Mouse (Mus musculus) frontal cortex, postnatal 14 days (tissue): ENCODE measurements around the gene Wwox.

Experiments used
- DNase-seq, 2 experiments: peaks; one replicate each; pipeline ENCODE4 v3.0.0; 2022; ENCODE audit warnings: low spot score in 2 of 2

Wwox gene

DNA sequence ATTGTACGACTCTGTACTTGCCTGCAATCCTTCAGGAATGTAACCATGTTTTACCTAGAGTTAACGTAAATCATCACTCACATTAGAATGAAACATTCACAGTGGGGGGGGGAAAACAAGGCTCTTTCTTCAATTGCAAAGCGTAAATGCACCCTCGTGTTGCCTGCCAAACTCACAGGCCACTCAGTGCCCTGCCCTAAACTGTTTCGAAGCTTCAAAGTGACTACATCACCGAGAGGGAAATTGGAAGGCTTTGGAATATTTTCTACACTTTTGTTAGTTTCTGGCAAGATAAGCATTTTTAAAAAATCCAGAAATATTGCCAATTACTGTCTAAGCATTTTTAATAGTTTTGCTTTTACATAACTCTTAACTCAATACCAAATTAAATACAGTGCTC, 231.3 kb downstream of the Wwox start:
- no peak for DNase-seq

DNA sequence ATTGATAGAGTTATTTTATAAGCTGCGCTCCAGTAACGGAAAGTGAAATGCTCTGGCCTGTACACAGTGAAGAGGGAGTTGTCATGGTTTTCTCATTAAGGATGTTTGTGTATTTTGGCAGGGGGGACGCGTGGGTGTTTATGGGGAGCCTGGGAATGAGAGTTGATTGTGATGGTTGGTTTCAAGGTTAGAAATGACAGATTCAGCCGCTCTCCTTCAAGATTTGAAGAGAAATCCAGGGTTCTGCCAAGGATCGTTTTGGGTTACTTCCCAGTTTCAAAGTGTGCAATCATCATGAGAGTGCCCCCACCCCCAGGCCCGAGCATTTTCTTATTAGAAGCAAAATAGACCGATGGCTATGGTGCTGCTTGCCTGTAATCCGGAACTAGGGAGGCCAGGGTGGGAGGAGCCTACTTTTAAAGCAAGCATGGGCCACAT, 231.8 kb downstream of the Wwox start:
- no peak for DNase-seq

DNA sequence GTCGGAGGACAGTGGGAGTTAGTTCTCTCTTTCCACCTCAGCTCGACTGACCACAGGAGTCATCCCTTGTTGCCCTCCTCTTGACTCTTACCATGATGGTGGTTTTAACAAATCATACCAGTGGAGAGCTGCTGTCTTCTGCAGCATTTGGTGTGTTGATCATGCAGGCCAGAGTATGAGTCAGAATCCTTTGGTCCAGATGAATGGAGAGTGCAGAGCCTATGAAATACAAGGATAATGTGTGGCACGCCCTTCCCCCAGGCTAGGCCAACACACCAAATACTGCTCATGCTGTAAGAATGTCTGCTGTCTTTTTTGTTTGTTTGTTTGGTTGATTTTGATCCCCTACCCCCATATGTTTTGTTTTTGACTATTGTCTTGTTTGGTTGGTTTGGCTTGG, 234.0 kb downstream of the Wwox start:
- no peak for DNase-seq

DNA sequence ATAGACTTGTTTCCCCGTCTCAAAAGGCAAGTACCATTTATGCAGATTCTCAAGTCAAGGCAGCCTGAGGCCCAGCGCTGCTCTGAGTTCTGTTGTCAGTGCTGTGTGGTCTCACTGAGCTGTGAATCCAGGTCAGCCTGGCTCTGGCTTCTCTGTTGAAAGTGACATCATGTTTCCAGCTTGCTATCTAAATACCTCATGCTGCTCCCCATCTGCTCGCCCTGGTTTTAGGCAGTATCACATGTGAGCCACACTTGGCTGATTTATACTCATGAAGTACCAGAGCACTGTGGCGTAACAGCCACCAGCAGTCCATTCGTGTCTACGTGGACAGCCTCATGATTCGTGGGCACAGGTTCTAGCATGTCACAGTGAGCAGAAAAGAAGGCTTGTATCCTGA, 235.7 kb downstream of the Wwox start:
- peak in 1 of 2 experiments; percentile 13 for DNase-seq

DNA sequence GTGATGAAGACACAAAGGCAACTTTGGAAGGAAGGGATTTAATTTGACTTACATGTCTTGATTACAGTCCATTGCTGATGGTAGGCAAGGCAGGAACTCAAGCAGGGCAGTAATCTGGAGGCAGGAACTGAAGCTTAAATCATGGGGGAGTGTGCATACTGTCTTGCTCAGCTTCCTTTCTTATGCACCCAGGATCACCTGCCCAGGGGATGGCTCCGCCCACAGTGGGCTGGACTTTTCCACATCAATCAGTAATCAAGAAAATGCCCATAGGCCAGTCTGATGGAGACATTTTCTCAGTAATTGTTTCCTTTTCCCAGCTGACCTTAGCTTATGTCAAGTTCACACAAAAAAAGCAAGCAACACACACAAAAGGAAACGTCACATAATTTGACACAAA, 237.5 kb downstream of the Wwox start:
- DNase-seq, result no peak

DNA sequence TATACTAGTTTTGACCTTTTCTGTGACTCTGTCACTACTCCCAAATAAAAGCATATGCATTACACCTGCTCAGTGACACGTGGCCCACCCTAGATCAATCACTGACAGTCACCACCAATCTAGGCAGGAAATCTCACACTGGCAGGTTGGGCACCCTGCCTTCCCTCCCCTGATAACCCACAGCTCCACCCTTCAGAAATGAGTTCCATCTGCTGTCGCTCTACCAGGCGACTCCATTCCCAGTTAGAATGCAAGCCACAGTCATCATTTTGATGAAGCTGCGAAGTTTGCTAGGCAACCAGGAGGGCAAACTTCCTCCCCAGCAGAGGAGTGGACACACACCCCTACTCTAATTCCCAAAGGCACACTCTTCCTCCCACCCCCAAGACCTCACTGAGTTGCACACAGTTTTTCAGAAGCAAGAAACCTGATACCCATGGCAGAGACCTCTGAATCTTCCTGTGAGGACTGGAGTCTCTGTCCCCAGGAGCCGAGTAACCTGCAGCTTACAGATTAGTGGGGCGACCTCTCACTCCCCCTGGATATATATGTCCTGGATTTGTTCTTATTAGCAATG, 238.2 kb downstream of the Wwox start:
- no peak for DNase-seq

DNA sequence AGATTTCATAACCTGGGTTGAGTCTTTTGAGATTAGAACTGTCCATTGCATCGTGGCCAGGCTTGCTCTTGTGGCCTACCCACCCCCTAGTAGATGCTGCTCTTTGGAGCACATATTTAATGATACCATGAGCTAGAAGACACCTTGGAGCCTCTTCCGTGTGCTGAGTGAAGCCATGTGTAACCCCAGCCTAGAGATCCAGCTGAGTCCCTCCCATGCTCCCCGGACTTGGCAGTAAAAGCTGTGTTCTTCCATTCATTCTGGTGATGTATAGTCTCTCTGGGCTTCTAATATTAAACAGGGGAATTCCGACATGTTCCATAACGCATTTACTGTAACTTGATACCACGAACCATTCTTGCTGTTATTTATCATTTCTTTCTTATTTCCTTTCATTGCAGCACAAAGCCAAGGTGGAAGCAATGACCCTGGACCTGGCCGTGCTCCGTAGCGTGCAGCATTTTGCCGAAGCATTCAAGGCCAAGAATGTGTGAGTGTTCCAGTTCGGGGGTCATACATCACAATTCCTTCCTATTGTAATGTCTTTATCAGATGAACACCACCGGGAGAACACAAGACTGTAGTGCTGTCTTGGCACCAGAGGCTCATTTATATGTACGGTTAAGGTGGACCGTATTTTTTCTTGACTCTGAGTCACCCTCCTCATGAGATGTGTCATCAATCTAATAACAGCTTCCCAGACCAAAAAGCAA, 240.1 kb downstream of the Wwox start:
- DNase-seq, result no peak

DNA sequence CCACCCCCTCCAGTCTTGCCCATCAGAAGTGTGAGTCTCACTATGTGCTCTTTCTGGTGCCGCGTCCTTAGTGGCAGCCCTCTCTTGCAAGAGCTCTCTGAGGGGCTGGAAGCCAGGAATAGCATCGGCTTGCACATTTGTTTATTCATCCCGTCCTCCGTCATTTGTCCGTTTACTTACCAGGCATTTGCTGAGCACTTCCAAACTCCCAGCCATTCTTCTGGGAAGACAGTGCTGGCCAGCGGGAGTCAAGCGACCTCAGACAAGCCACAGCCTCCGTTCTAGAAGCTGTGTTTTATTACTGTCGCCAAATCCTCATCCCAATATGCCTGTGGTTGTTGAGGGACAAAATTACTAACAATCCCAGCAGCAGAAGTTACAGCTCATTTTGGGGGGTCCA, 241.7 kb downstream of the Wwox start:
- DNase-seq, result no peak

DNA sequence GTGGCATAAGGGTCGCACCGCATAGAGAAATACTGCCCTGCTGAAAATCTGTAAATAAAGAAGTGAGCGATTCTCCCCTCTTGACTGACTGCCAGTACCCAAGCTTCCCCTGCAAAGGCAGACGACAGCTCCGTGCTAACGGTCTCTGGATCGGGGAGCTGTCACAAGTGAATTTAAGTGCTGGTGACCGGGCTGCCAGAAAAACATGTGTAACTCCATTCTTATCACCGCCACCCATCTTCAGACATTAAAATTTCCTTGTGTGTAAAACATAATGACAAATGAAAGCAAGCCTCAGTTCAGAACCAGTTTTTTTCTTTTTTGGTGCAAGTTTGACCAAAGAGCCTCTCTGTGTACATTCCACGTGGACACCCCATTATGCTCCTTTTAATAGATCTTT, 242.7 kb downstream of the Wwox start:
- DNase-seq, result no peak

DNA sequence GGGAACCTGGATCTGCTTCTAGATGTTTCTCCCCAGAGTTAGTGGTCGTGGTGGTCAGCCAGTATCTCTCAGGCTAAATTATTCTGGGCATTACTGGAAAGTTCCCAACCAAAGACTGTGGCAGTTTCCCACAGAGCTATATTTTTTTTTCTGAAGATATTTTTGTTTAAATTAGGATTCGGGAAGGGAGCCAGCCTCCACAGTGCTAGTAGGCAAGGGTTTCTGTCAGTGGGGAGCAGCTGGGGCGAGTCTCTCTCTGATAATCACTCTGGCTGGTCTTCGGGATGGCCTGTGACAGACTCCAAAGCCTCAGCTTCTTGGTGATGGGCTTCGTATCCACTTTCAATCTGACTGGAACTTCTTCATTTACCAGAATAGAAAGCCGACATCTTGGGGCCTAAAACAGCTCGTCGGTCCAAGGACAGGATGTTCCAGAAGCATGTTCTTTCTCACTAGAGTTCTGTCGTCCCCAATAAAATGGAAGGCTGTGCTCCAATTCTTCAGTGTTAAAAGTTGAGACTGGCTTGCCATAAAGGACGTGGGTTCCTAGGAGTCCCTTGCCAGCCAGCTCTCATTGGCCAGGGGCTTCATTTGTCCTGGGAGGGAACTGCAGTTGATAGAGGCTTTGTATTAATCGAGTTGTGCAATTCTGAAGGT, 244.7 kb downstream of the Wwox start:
- no peak for DNase-seq

DNA sequence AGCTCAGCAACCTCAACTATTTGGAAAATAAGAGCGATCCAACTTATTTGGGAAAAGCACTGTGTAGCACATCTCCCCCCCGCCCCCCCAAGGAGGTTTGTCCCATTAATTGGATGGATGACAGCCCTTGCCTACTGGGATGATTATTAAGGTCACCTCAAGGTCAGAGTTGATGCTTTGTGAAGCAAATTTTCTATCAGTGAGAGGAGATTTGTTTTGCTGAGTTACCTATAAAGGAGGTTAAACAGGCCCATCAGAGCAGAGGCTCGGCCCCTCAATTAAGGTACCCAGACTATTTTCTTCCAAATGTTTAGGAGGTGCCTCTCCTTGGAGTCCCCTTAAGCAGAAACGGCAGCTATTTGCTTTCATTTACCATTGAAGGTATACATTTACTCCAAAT, 247.0 kb downstream of the Wwox start:
- no peak for DNase-seq

DNA sequence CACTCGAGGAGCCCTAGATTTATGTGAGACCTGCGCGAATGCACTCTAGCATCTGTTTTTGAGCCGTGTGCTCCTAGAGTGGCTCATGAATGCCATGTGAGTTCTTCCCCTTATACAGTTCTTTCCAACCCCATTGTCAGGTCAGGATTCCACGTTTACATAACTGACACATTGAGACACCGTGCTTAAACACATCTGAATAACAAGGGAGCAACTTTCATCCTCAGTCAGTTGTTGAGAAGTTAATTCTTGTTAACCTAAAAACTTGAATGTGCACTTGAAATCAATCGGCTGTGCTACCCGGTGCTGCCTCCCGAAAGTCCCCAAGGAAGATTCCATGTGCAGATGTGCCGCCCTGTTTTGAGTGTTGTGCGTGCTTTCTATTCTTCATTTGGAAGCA, 249.3 kb downstream of the Wwox start:
- DNase-seq, result no peak

DNA sequence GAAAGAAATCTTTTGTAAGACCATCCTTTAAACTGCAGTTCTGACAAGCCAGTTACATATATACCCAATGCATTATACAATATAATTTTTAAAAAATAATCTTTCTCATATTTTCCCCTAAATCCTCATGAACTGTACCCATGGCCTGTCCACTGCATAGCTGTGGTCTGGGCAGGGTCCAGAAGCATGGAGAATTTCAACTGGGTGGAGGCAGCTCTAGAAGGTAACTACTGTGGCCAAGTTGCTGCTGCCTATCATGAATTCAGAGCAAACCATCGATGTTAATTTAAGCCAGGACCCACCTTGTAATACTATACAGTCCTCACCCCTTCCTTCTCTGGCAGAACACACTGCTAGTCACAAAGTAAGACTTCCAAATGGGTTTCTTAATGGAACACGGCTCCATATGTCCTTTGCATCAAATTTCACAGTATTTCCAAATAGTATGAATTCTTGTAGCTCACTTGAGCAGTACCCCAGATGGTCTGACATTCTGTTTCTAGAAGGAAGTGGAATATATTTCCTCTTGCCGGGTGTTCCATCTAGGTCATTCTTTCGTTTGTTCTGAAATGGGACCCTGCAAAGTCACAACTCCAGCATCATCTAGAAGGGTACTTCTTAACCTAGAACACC, 255.2 kb downstream of the Wwox start:
- DNase-seq, result no peak

DNA sequence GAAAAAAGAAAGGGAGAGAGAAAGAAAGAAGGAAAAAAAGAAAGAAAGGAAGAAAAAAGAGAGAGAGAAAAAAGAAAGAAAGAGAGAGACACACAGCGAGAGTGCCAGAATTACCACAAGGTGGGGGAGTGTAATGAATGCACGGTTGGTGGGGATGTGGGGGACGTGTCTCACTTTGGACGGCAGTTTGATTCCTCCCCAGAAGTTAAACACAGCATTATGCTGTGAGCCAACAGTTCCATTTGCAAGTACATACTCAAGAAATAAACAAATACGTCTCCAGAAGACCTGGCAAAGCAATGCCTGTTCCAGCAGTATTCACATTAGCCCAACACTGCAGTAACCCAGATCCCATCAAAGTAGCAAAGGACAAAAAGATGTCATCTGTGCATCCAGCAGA, 264.1 kb downstream of the Wwox start:
- DNase-seq, result no peak

DNA sequence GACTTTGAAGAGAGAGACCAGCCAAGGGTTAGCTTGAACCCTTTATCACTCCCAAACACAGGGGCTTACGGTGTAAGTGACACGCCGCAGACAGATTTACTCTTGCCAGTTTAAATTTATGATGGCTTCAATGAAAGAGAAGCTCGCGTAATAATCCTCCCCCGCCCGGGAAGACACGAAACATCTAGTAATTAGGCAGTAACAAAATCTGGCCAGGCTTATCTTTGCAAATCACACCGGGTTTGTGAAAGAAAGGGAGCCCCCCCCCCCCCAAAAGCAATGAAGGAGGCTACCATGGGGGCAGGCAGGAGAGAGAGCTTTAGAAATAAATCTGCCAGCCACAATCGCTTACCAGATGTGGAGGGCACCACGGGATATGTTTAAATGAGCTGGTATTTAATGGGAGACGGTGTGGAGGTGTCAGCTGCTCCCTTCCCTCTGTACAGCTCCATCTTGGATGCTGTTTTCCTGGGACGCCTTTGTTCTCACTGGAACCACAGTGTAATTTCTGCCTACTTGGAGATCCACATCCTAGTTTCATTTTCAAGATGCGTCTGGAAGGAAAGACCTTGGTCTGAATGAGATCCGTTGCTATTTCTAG, 268.2 kb downstream of the Wwox start:
- no peak for DNase-seq

DNA sequence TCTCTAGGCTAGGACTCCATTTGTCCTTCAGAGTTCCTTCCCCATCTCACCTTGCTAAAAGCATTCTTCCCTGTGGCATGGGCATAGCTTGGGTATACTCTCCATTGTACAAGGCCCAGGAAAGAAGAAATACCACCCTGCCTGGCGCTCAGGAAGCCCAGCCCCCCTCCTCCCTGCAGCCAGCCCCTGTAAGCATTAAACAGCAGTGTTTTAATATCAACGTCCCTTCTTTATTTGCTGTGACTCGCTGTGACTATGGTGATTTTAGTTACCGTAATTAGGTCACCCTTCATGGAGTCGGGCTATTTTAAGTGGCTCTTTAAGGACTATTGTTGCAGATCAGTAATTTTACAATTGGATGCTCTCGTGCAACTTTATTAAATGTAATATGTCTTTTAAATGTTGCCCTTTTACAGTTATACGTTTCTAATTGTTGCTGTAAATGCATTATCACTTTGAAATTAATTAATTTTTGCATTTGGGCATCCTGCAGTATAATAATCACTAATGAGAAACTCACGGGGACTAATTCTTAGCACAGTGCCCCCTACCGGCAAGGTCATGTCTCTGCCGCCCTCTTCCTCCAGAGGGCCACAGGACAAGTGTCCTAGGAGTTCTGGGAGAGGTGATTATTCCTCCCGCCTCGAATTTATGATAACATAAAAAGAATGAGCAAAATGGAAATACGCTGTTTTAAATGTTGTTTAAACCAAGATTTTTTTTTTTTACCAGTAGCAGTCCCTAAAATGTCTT, 276.0 kb downstream of the Wwox start:
- DNase-seq, result no peak

DNA sequence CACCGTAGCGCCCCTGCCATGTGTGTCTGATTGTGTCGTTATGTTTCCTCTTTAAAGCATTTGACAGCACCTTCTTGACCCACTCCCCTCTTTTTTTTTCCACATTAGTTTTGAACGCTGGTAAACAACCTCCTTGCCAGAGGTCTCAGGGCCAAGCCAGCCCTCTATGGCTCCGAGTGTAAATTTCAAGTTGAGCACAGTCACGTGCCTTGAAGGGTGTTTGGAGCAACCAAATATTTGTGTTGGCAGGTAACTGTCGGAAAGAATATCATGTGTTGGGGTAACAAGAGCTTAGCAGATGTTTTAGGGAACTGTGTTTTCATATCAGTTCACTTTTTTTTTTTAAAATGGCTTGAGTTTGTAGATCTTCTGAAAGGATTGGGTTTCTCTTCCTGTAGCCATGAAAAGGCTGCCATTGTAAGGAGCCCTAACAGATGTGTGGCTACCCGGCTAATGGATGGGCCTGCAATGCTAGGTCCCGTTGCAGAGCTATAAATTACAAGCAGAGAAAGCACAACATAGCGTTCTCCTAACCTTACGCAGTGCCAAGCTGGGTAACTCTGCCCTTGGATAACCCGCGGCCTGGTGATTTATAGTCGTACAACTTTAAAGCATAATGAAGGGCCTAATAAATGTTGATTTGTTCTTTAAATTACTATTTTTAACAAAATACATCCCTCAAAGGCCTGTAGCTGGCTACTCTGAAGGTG, 277.2 kb downstream of the Wwox start:
- no peak for DNase-seq

DNA sequence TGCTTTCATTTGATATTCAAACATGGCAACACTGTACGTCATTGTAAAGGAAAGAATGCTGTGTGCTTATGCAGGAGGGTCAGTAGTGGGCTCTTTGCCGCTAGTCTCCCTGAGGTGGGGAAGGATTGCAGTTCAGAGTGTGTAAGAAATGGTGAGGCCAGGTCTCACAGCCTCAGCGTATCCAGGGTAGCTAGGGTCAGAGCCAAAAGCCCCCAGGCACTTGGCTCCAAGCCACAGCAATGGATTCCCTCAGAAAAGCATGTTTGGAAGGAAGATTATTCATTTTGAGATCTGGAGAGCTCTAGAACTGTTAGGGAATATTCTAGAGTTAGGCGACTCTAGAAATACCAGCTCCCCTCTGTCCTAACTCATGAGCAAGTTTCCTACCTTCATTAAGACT, 279.4 kb downstream of the Wwox start:
- DNase-seq, result no peak

DNA sequence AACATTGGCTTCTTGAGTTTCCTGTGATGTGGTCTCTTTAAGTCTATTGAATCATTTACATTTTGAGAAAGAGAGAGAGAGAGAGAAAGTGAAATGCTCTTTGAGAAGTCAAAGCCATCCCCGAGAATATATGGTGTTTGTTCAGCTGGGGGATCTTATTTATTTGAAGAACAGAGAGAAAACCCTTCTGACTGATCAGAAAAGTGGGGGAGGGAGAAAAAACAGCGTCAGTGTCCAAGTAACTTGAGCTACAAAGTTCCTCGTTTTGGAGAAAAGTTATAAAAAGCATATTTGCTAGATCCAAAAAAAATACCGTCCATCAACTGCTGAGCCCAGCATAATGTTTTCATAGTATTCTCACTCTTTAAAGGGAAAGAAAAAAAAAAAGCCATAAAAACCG, 283.2 kb downstream of the Wwox start:
- no peak for DNase-seq

DNA sequence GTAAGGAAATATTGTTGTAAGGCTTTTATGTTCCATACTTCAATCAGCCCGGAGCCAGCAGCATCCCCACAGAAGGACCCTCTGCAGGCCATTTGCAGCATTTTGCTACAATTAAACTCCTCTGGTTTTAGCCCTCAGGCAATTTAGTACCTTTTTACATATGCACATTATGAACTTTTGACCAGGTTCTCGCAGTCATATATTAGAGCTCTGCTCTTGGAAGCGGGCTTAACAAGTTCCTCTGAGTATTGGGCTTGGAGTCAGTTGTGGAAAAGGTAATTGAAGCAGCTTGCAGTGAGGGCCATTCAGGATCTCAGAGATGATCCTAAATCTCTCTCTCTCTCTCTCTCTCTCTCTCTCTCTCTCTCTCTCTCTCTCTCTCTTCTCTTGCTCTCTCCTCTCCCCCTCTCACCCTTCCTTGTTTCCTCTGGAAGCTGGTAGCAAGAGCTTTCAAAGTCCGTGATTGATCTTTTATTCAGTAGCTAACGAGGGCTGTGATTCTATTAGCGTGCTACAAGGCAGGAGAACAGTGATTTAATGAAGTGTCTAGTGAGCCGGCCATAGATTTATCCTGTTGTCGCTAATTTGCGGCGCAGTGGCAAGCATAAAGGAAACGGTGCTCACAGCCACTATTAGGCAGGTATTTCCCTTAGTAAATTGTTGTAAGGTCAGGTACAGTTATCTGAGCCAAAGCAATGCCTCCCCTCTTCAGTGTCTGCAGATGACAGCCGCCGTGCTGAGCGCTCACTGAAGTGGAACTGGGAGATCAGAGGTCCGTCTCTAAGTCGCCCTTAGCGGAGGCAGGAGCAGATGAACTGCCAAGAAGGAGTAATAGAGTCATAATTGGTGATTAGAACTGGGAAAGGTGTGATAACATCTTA, 292.0 kb downstream of the Wwox start:
- no peak for DNase-seq
